Mouse (Mus musculus): ENCODE measurements around the gene Cdh13.

Gene Cdh13

GRCm38 (mm10) chr8:118569366-118569765, 285.8 kb downstream of the Cdh13 start:
- CTCF ChIA-PET, result no interaction called here

GRCm38 (mm10) chr8:118581256-118581655, 297.7 kb downstream of the Cdh13 start:
- CTCF ChIA-PET, result no interaction called here

- CTCF ChIA-PET, result no interaction called here
These were observed 298.7 kb downstream of the Cdh13 start for GRCm38 (mm10) chr8:118582185-118582584.

- CTCF ChIA-PET, result no interaction called here
These were observed 304.4 kb downstream of the Cdh13 start for GRCm38 (mm10) chr8:118587981-118588380.

GRCm38 (mm10) chr8:118596816-118597215, 313.3 kb downstream of the Cdh13 start:
- CTCF ChIA-PET, result no interaction called here

- CTCF ChIA-PET, result no interaction called here
These were observed 317.8 kb downstream of the Cdh13 start for GRCm38 (mm10) chr8:118601376-118601775.

GRCm38 (mm10) chr8:118602074-118602473, 318.5 kb downstream of the Cdh13 start:
- CTCF ChIA-PET, result no interaction called here

- CTCF ChIA-PET, result no interaction called here
These were observed 328.0 kb downstream of the Cdh13 start for GRCm38 (mm10) chr8:118611551-118611950.

- CTCF ChIA-PET, result no interaction called here
These were observed 334.7 kb downstream of the Cdh13 start for GRCm38 (mm10) chr8:118618195-118618594.

- CTCF ChIA-PET, result no interaction called here
These were observed 342.9 kb downstream of the Cdh13 start for GRCm38 (mm10) chr8:118626425-118626824.

- CTCF ChIA-PET, result no interaction called here
These were observed 344.2 kb downstream of the Cdh13 start for GRCm38 (mm10) chr8:118627737-118628136.

GRCm38 (mm10) chr8:118628702-118629101, 345.2 kb downstream of the Cdh13 start:
- CTCF ChIA-PET, result no interaction called here

GRCm38 (mm10) chr8:118635296-118636060, 351.9 kb downstream of the Cdh13 start:
- CTCF ChIA-PET, result no interaction called here

GRCm38 (mm10) chr8:118639606-118640005, 356.1 kb downstream of the Cdh13 start:
- CTCF ChIA-PET, result no interaction called here

- CTCF ChIA-PET, result no interaction called here
These were observed 358.3 kb downstream of the Cdh13 start for GRCm38 (mm10) chr8:118641799-118642198.

GRCm38 (mm10) chr8:118648801-118649537, 365.4 kb downstream of the Cdh13 start:
- CTCF ChIA-PET, result interaction anchor here (0.7 kb wide), 1 partner anchor 15 kb away, joined by 5 read pairs; no protein-coding TSS in a partner anchor

- CTCF ChIA-PET, result no interaction called here
These were observed 366.4 kb downstream of the Cdh13 start for GRCm38 (mm10) chr8:118649981-118650380.

- CTCF ChIA-PET, result no interaction called here
These were observed 378.7 kb downstream of the Cdh13 start for GRCm38 (mm10) chr8:118662001-118662829.

GRCm38 (mm10) chr8:118665081-118665480, 381.5 kb downstream of the Cdh13 start:
- CTCF ChIA-PET, result no interaction called here

- CTCF ChIA-PET, result no interaction called here
These were observed 384.2 kb downstream of the Cdh13 start for GRCm38 (mm10) chr8:118667736-118668135.

GRCm38 (mm10) chr8:118676233-118676632, 392.7 kb downstream of the Cdh13 start:
- CTCF ChIA-PET, result no interaction called here

GRCm38 (mm10) chr8:118679347-118679746, 395.8 kb downstream of the Cdh13 start:
- CTCF ChIA-PET, result no interaction called here

GRCm38 (mm10) chr8:118683386-118683785, 399.9 kb downstream of the Cdh13 start:
- CTCF ChIA-PET, result no interaction called here
